Mouse (Mus musculus): ENCODE results near the gene Slc7a11. TPM values are rescaled to one million over a fixed set of nuclear protein-coding genes. Genes with fewer than 3 reads are reported as not detected.
A peak's percentile ranks its signal among the peaks of the same experiment; 100 is the strongest.

Slc7a11 gene
- polyA plus RNA-seq, 1 experiment from 2014 or later = 2.5 TPM

GRCm38 (mm10) chr3:50307339-50308327 is 135.8 kb downstream of the Slc7a11 start:
- WGBS = 52% methylated on average over 14 of the region's 14 CpGs
- ATAC-seq (ENCODE audit: low read depth) (no peak; the same call in 1 of the 2 replicates), DNase-seq (ENCODE audit: low spot score) (peak; percentile 65)

GRCm38 (mm10) chr3:50306334-50306733 is 137.1 kb downstream of the Slc7a11 start:
- peak; percentile 11 for DNase-seq (ENCODE audit: low spot score)
- Histone ChIP-seq H3K27ac (replicated peaks; ENCODE audit: low read depth, low read length) (no peak overlapping the region), H3K4me3 (ENCODE audit: low read depth, low read length) (no peak overlapping the region), H3K4me2 (ENCODE audit: low read depth, low read length) (no peak overlapping the region), H3K9ac (ENCODE audit: low read depth, low read length) (no peak overlapping the region), H3K36me3 (ENCODE audit: control insufficient read depth, insufficient read depth, low read length) (no peaks in the 10 kb centered on the region), H3K27me3 (replicated peaks; ENCODE audit: control insufficient read depth, insufficient read depth, low read length) (no peaks in the 10 kb centered on the region), H3K4me1 (ENCODE audit: control insufficient read depth, insufficient read depth, low read length) (0 out of 2 replicates have a peak, but pooled peaks cover 4% of the 10 kb centered on the region), H3K9me3 (ENCODE audit: control insufficient read depth, low read length) (no peaks in the 10 kb centered on the region)
- WGBS = 87% methylated on average over 8 of the region's 8 CpGs
- ATAC-seq (ENCODE audit: low read depth) = no peak; the same call in 1 of the 2 replicates

More at GRCm38 (mm10) chr3:50307339-50308327, 135.8 kb downstream of the Slc7a11 start:
- Histone ChIP-seq H3K36me3 (ENCODE audit: control insufficient read depth, insufficient read depth, low read length) (no peaks in the 10 kb centered on the region), H3K9me3 (ENCODE audit: control insufficient read depth, low read length) (no peaks in the 10 kb centered on the region), H3K4me3 (ENCODE audit: low read depth, low read length) (no peak overlapping the region), H3K4me1 (ENCODE audit: control insufficient read depth, insufficient read depth, low read length) (0 out of 2 replicates have a peak, but pooled peaks cover 4% of the 10 kb centered on the region), H3K9ac (ENCODE audit: low read depth, low read length) (no peak overlapping the region), H3K27me3 (replicated peaks; ENCODE audit: control insufficient read depth, insufficient read depth, low read length) (no peaks in the 10 kb centered on the region), H3K4me2 (ENCODE audit: low read depth, low read length) (no peak overlapping the region), H3K27ac (replicated peaks; ENCODE audit: low read depth, low read length) (no peak overlapping the region)

GRCm38 (mm10) chr3:50304137-50304536 is 139.3 kb downstream of the Slc7a11 start:
- Histone ChIP-seq H3K4me3 (ENCODE audit: low read depth, low read length) (no peak overlapping the region), H3K27me3 (replicated peaks; ENCODE audit: control insufficient read depth, insufficient read depth, low read length) (no peaks in the 10 kb centered on the region), H3K4me2 (ENCODE audit: low read depth, low read length) (no peak overlapping the region), H3K27ac (replicated peaks; ENCODE audit: low read depth, low read length) (no peak overlapping the region), H3K4me1 (ENCODE audit: control insufficient read depth, insufficient read depth, low read length) (peaks cover 8% of the 10 kb centered on the region; the same call in 1 of the 2 replicates), H3K36me3 (ENCODE audit: control insufficient read depth, insufficient read depth, low read length) (no peaks in the 10 kb centered on the region), H3K9me3 (ENCODE audit: control insufficient read depth, low read length) (no peaks in the 10 kb centered on the region), H3K9ac (ENCODE audit: low read depth, low read length) (no peak overlapping the region)
- ATAC-seq (ENCODE audit: low read depth) = no peak
- 51% methylated on average over 4 of the region's 4 CpGs for WGBS
- DNase-seq (ENCODE audit: low spot score) = peak; percentile 42

- Histone ChIP-seq H3K9ac (ENCODE audit: low read depth, low read length) (no peak overlapping the region), H3K4me3 (ENCODE audit: low read depth, low read length) (no peak overlapping the region), H3K27me3 (replicated peaks; ENCODE audit: control insufficient read depth, insufficient read depth, low read length) (no peaks in the 10 kb centered on the region), H3K4me2 (ENCODE audit: low read depth, low read length) (no peak overlapping the region), H3K4me1 (ENCODE audit: control insufficient read depth, insufficient read depth, low read length) (peaks cover 4% of the 10 kb centered on the region; the same call in 1 of the 2 replicates), H3K27ac (replicated peaks; ENCODE audit: low read depth, low read length) (no peak overlapping the region), H3K36me3 (ENCODE audit: control insufficient read depth, insufficient read depth, low read length) (no peaks in the 10 kb centered on the region), H3K9me3 (ENCODE audit: control insufficient read depth, low read length) (no peaks in the 10 kb centered on the region)
- no peak for DNase-seq (ENCODE audit: low spot score)
- WGBS = 62% methylated on average over 6 of the region's 6 CpGs
- no peak for ATAC-seq (ENCODE audit: low read depth)
Observed at GRCm38 (mm10) chr3:50302648-50303047, 140.8 kb downstream of the Slc7a11 start.

- no peak overlapping the region for H3K4me2 ChIP-seq (ENCODE audit: low read depth, low read length)
- ATAC-seq (ENCODE audit: low read depth) (no peak), DNase-seq (ENCODE audit: low spot score) (peak; percentile 89)
- no peak overlapping the region for H3K4me3 ChIP-seq (ENCODE audit: low read depth, low read length)
- H3K36me3 ChIP-seq (ENCODE audit: control insufficient read depth, insufficient read depth, low read length) = no peaks in the 10 kb centered on the region
- no peak overlapping the region for H3K9ac ChIP-seq (ENCODE audit: low read depth, low read length)
- 2% methylated on average over 4 of the region's 4 CpGs for WGBS
- H3K27me3 ChIP-seq (replicated peaks; ENCODE audit: control insufficient read depth, insufficient read depth, low read length) = no peaks in the 10 kb centered on the region
- H3K4me1 ChIP-seq (ENCODE audit: control insufficient read depth, insufficient read depth, low read length) = peaks cover 4% of the 10 kb centered on the region; the same call in 1 of the 2 replicates
- H3K27ac ChIP-seq (replicated peaks; ENCODE audit: low read depth, low read length) = no peak overlapping the region
- H3K9me3 ChIP-seq (ENCODE audit: control insufficient read depth, low read length) = no peaks in the 10 kb centered on the region
Observed at GRCm38 (mm10) chr3:50300952-50301303, 142.5 kb downstream of the Slc7a11 start.

- WGBS = 71% methylated on average over 17 of the region's 17 CpGs
- Histone ChIP-seq H3K9me3 (ENCODE audit: control insufficient read depth, low read length) (no peaks in the 10 kb centered on the region), H3K36me3 (ENCODE audit: control insufficient read depth, insufficient read depth, low read length) (no peaks in the 10 kb centered on the region)
Observed at GRCm38 (mm10) chr3:50300002-50300951, 143.1 kb downstream of the Slc7a11 start.

DNA sequence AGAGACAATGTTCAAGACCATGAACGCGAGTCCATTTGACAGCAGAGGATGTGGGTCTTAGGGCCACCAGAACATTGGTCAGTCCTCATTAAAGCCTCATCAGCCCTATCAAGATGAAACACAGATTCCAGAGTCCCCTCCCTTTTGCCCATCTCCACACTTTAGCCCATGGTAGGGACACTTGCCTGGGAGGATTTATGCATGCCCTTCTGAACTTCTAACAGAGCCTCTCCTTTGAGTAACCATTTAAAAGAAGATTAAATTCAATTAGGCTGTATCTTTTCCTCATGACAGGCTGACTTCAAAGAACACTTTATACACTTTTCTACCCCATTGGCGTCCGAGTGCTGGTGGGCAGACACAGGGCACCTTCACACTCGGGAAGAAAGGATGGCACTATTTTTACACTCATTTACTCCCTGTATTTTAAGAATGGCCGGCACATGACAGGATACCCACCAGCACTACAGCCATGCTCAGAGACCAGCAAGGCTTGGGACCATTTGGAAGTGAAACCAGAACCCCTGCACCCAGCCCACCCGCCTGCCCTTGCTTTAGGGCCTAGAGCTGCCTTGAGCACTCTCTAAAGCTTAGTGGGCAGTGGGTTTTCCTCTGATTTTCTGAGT is 144.9 kb downstream of the Slc7a11 start:
- no peak for ATAC-seq (ENCODE audit: low read depth)
- Histone ChIP-seq H3K27ac (replicated peaks; ENCODE audit: low read depth, low read length) (no peak overlapping the region), H3K4me2 (ENCODE audit: low read depth, low read length) (no peak overlapping the region), H3K9me3 (ENCODE audit: control insufficient read depth, low read length) (no peaks in the 10 kb centered on the region), H3K4me3 (ENCODE audit: low read depth, low read length) (no peak overlapping the region), H3K36me3 (ENCODE audit: control insufficient read depth, insufficient read depth, low read length) (no peaks in the 10 kb centered on the region), H3K4me1 (ENCODE audit: control insufficient read depth, insufficient read depth, low read length) (peaks cover 4% of the 10 kb centered on the region; the same call in 1 of the 2 replicates), H3K27me3 (replicated peaks; ENCODE audit: control insufficient read depth, insufficient read depth, low read length) (no peaks in the 10 kb centered on the region), H3K9ac (ENCODE audit: low read depth, low read length) (no peak overlapping the region)
- DNase-seq (ENCODE audit: low spot score) = no peak
- WGBS = 79% methylated on average over 7 of the region's 7 CpGs

More at GRCm38 (mm10) chr3:50300002-50300951, 143.1 kb downstream of the Slc7a11 start:
- Histone ChIP-seq H3K27ac (replicated peaks; ENCODE audit: low read depth, low read length) (no peak overlapping the region), H3K27me3 (replicated peaks; ENCODE audit: control insufficient read depth, insufficient read depth, low read length) (no peaks in the 10 kb centered on the region), H3K4me3 (ENCODE audit: low read depth, low read length) (no peak overlapping the region), H3K9ac (ENCODE audit: low read depth, low read length) (no peak overlapping the region), H3K4me1 (ENCODE audit: control insufficient read depth, insufficient read depth, low read length) (peaks cover 4% of the 10 kb centered on the region; the same call in 1 of the 2 replicates), H3K4me2 (ENCODE audit: low read depth, low read length) (no peak overlapping the region)
- no peak for DNase-seq (ENCODE audit: low spot score)
- ATAC-seq (ENCODE audit: low read depth) = 0 out of 2 replicates have a peak, but pooled peaks have one; percentile 17

DNA sequence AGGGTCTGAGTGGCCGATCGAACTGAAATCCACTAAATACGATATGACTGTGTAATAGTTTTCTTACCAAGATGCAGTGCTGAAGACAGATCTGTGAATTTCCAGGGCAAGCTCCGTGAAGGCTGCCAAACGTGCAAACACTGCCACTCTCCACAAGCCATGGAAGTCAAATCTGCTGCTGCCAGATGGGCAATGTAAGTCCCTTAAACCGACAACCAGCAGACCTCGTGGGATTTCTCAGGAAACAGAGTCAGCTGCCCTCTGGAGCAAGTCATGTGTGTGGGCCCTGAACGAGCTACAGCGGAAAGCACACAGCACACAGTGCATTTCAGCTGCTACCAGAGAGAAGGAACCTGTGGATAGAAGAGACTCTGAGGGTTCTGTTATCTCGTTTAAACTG is 146.5 kb downstream of the Slc7a11 start:
- Histone ChIP-seq H3K9me3 (ENCODE audit: control insufficient read depth, low read length) (no peaks in the 10 kb centered on the region), H3K9ac (ENCODE audit: low read depth, low read length) (no peak overlapping the region), H3K36me3 (ENCODE audit: control insufficient read depth, insufficient read depth, low read length) (no peaks in the 10 kb centered on the region), H3K4me2 (ENCODE audit: low read depth, low read length) (no peak overlapping the region), H3K27ac (replicated peaks; ENCODE audit: low read depth, low read length) (no peak overlapping the region), H3K27me3 (replicated peaks; ENCODE audit: control insufficient read depth, insufficient read depth, low read length) (no peaks in the 10 kb centered on the region), H3K4me3 (ENCODE audit: low read depth, low read length) (no peak overlapping the region), H3K4me1 (ENCODE audit: control insufficient read depth, insufficient read depth, low read length) (peaks cover 4% of the 10 kb centered on the region; the same call in 1 of the 2 replicates)
- 47% methylated on average over 10 of the region's 10 CpGs for WGBS
- ATAC-seq (ENCODE audit: low read depth) (no peak), DNase-seq (ENCODE audit: low spot score) (peak; percentile 34)
